Mouse (Mus musculus) right cerebral cortex, postnatal 10 days (tissue): ENCODE measurements at regions not wholly inside any gene's neighbourhood (a gene's known extent, or its start where the extent isn't known, plus 50 kb on each side); places are given as distances from the start of the nearest gene placed in this dataset.
A peak's percentile ranks its signal among the peaks of the same experiment; 100 is the strongest.

Experiments
- DNase-seq, 2 experiments: peaks; one replicate each; pipeline ENCODE4 v3.0.0; 2021; ENCODE audit warnings: low spot score in 2 of 2

GRCm38 (mm10) chr1:13834860-13835840 lies 2258.0 kb downstream of the 4930444P10Rik start:
- no peak for DNase-seq

DNA sequence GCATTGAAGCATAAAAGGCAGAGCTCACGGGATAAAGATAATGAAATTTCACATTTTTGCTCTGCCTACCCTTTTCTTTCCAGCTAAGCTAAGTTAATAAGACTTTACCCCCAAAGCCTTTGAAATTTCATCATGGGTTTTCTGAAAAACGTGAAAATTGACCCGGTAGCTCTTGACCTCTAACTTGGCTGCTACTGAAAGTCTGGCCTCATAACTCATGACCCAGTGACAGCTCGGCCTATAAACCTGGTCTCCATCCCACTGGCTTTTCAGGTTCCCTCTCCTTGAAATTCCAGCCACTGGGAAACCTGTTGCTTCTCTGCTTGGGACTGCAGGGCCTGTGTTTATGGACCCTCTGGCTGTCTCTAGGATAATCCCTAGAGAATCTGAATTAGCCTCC lies 2285.3 kb downstream of the 4930444P10Rik start:
- no peak for DNase-seq

- no peak for DNase-seq
Observed at GRCm38 (mm10) chr1:13800460-13800859, 2292.7 kb downstream of the 4930444P10Rik start.

GRCm38 (mm10) chr1:13798848-13799247 lies 2294.3 kb downstream of the 4930444P10Rik start:
- DNase-seq: no peak

GRCm38 (mm10) chr1:13795196-13795595 lies 2297.9 kb downstream of the 4930444P10Rik start:
- DNase-seq: no peak

- peak; percentile 87 to 90 for DNase-seq
Observed at GRCm38 (mm10) chr1:13789318-13790085, 2303.6 kb downstream of the 4930444P10Rik start.

GRCm38 (mm10) chr1:13787016-13787415 lies 2306.1 kb downstream of the 4930444P10Rik start:
- no peak for DNase-seq

GRCm38 (mm10) chr1:13784396-13784795 lies 2308.7 kb downstream of the 4930444P10Rik start:
- DNase-seq: peak; percentile 48 to 64

GRCm38 (mm10) chr1:13782633-13783032 lies 2310.5 kb downstream of the 4930444P10Rik start:
- DNase-seq: no peak

- DNase-seq: no peak
Observed at GRCm38 (mm10) chr1:13772106-13772505, 2321.0 kb downstream of the 4930444P10Rik start.

DNA sequence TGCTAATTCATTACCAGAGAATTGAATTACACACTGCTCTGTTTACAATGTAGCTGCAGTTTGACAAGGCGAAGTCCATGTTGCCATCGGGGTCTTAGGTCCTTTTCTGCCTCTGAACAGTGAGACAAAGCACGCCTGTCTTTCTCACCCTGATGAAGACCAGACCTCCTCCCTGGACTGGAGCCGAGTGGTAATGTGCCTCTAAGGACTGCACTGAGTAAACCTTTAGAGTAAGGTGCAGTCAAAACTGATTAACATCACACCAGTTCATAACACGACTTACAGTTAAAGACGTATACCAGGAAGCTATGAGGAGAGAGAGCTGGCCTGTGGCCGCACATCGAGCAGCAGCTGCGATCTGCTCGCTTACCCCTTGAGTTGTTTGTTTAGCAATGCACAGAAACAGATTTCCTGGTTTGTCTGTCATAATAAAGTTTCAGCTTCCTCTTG lies 2322.1 kb downstream of the 4930444P10Rik start:
- DNase-seq: no peak

- DNase-seq: peak in 1 of 2 experiments; percentile 51
Observed at GRCm38 (mm10) chr1:13752479-13752878, 2338.6 kb downstream of the A830018L16Rik start.

DNA sequence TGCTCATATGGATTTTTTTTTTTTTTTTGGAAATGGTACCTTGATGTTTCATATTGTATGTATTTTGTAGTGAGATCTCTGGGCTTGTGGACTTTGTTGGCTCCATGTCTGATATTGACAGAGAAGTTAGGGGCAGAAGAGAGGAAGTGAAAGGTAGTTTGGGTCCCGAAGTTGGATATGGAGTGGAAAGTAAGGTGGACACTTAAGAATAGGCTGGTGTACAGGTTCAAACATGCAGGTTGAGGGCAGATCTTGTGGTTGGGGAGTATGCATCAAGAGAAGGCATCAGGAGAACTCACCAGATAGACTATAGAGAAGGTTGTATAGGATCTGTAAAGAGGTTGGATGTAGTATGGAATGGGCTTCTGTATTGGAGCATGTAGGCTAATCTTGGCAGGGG lies 2337.5 kb downstream of the A830018L16Rik start:
- no peak for DNase-seq
